ENCODE assay signal across 19 mouse cellular contexts in genomic region chr19:23987291-23987690, GRCm38 (mm10). TPM values are rescaled to one million over a fixed set of nuclear protein-coding genes. Genes with fewer than 3 reads are reported as not detected.
DNase-seq lines count a peak whose midpoint lies in the region; ATAC-seq and TF ChIP-seq lines count a peak whose summit lies in the region.
"Had no signal": no experiment of that assay in that cellular context is flagged by ENCODE, and none has a peak within 500 bp of the region (broad histone marks: within the 10 kb centered on the region; RNA-seq: fewer than 3 reads in every experiment).

No protein-coding gene starts in this region.

- no peak; the same call in 1 of the 2 replicates for TF ChIP-seq EP300 in lung, postnatal 0 days (IDR thresholded peaks at IDR 0.05)

- no peak for TF ChIP-seq CTCF in lung, postnatal 0 days (IDR thresholded peaks at IDR 0.05)
- no peak for TF ChIP-seq CTCF in lung, adult 2 months (IDR thresholded peaks at IDR 0.05; ENCODE audit: insufficient read depth, low read length)
- TF ChIP-seq CTCF in Patski (IDR thresholded peaks at IDR 0.05), result peak; percentile 41

- 36% methylated on average over 2 of the region's 2 CpGs for WGBS in lung, postnatal 0 days
- WGBS in lung, adult 2 months, result 28% methylated on average over 2 of the region's 2 CpGs
- 25% methylated on average over 2 of the region's 2 CpGs for WGBS in heart, embryonic 13.5 days

- H3K4me3 ChIP-seq in lung, postnatal 0 days (ENCODE audit: low read depth, low read length), result no peak overlapping the region
- no peak overlapping the region for H3K4me3 ChIP-seq in lung, adult 2 months (replicated peaks; ENCODE audit: extremely low read depth, low read depth, low read length)
- no peak overlapping the region for H3K4me3 ChIP-seq in heart, embryonic 13.5 days
- H3K4me3 ChIP-seq: embryonic facial prominence, embryonic 10.5 days; liver, embryonic 12.5 days; lung, embryonic 15.5 days had no signal

- H3K9me3 ChIP-seq in lung, postnatal 0 days (ENCODE audit: low read length), result no peaks in the 10 kb centered on the region
- no peaks in the 10 kb centered on the region for H3K9me3 ChIP-seq in heart, embryonic 13.5 days
- H3K9me3 ChIP-seq: embryonic facial prominence, embryonic 10.5 days; liver, embryonic 12.5 days; lung, embryonic 15.5 days had no signal

- H3K27ac ChIP-seq in lung, postnatal 0 days (ENCODE audit: low read length), result no peak overlapping the region
- H3K27ac ChIP-seq in heart, embryonic 13.5 days (replicated peaks), result peak overlapping the region; percentile 34
- H3K27ac ChIP-seq: embryonic facial prominence, embryonic 10.5 days; kidney, postnatal 0 days; liver, embryonic 12.5 days; lung, embryonic 15.5 days had no signal

- no peaks in the 10 kb centered on the region for H3K4me1 ChIP-seq in lung, postnatal 0 days (ENCODE audit: insufficient read depth, low read depth, low read length)
- peaks cover 5% of the 10 kb centered on the region; the same call in 1 of the 2 replicates for H3K4me1 ChIP-seq in lung, adult 2 months (ENCODE audit: control insufficient read depth, insufficient read depth, low read length)
- H3K4me1 ChIP-seq in heart, embryonic 13.5 days, result peaks cover 37% of the 10 kb centered on the region
- H3K4me1 ChIP-seq: embryonic facial prominence, embryonic 10.5 days; liver, embryonic 12.5 days; lung, embryonic 15.5 days had no signal

- no peaks in the 10 kb centered on the region for H3K36me3 ChIP-seq in lung, postnatal 0 days (ENCODE audit: insufficient read depth, low read length)
- H3K36me3 ChIP-seq in heart, embryonic 13.5 days, result peaks cover 37% of the 10 kb centered on the region
- H3K36me3 ChIP-seq: embryonic facial prominence, embryonic 10.5 days; liver, embryonic 12.5 days; lung, embryonic 15.5 days had no signal

- no peak overlapping the region for H3K9ac ChIP-seq in lung, postnatal 0 days (replicated peaks; ENCODE audit: low read depth)
- H3K9ac ChIP-seq in heart, embryonic 13.5 days, result no peak overlapping the region
- H3K9ac ChIP-seq: forebrain, postnatal 0 days; liver, embryonic 12.5 days; lung, embryonic 15.5 days had no signal

- peak; percentile 85 for ATAC-seq in lung, postnatal 0 days
- peak; percentile 100 for ATAC-seq in Patski
- no peak for ATAC-seq in heart, embryonic 13.5 days (ENCODE audit: extremely low read depth, insufficient number of reproducible peaks, low FRiP score, low TSS enrichment)
- ATAC-seq: forebrain, postnatal 0 days; inflammation-experienced regulatory T-cells, adult 6 months; liver, embryonic 12.5 days; midbrain, embryonic 16.5 days had no signal

- TF ChIP-seq POLR2A in lung, adult 2 months (IDR thresholded peaks at IDR 0.05; ENCODE audit: borderline replicate concordance, extremely low read depth, low read depth, low read length), result no peak

- no peak overlapping the region for H3K4me2 ChIP-seq in lung, postnatal 0 days (replicated peaks; ENCODE audit: low read depth, low read length)
- H3K4me2 ChIP-seq in heart, embryonic 13.5 days, result no peak overlapping the region
- H3K4me2 ChIP-seq: liver, embryonic 12.5 days; lung, embryonic 15.5 days had no signal

- POLR2A ChIA-PET in Patski (lab: Charles Lee), result interaction anchor here (0.7 kb wide), 2 partner anchors 91 to 98 kb away, joined by 9 to 10 read pairs; no protein-coding TSS in a partner anchor

- intact Hi-C loops in left cerebral cortex, postnatal 25 days (cut with DNase I), result no loop called here

- peak; percentile 70 for DNase-seq in lung, postnatal 0 days (ENCODE audit: low spot score)
- no peak for DNase-seq in lung, adult 2 months
- DNase-seq in Patski (ENCODE audit: low read depth, low spot score), result peak; percentile 91
- DNase-seq in left cerebral cortex, postnatal 25 days (ENCODE audit: low spot score in 2 of 2), result no peak
- DNase-seq in thymus, postnatal 10 days (ENCODE audit: low spot score in 2 of 2), result no peak
- DNase-seq in kidney, adult 18-20 months, result no peak
- DNase-seq: adrenal gland, postnatal 14 days; cerebellum, adult 18-20 months; cerebellum, postnatal 36 days; forebrain, postnatal 0 days; gastrocnemius, postnatal 10 days had no signal

- in situ Hi-C loops in Patski (cut with MboI; ENCODE audit: low pct_unique_long_range_greater_than_20kb), result no loop called here

- CTCF ChIA-PET in Patski (lab: Charles Lee), result interaction anchor here (1.0 to 1.8 kb wide), 6 partner anchors 9 to 31 kb away, joined by 3 to 6 read pairs (median 4); no protein-coding TSS in a partner anchor

- H3K27me3 ChIP-seq in lung, postnatal 0 days (replicated peaks; ENCODE audit: insufficient read depth, low read length), result no peaks in the 10 kb centered on the region
- no peaks in the 10 kb centered on the region for H3K27me3 ChIP-seq in Patski
- no peaks in the 10 kb centered on the region for H3K27me3 ChIP-seq in heart, embryonic 13.5 days (replicated peaks)
- H3K27me3 ChIP-seq: liver, embryonic 12.5 days; lung, embryonic 15.5 days had no signal

RNA-seq across cellular contexts. Expression of gene Fam189a2, which starts 43.5 kb away (rescaled TPM):
- polyA plus RNA-seq in lung, postnatal 0 days (2015; fragmentation: Nextera tagmentation; extraction: Ambion mirVana), result 22.6 and 26.2 TPM in 2 replicates
- polyA plus RNA-seq in lung, adult 2 months (2012; rRNA removed), result 106 and 145 TPM in 2 replicates
- 2.3 TPM for polyA plus RNA-seq in Patski (2021)
- polyA plus RNA-seq in heart, embryonic 13.5 days (2015; fragmentation: Nextera tagmentation; extraction: Ambion mirVana), result 4.1 and 5.4 TPM in 2 replicates
- total RNA-seq in left cerebral cortex, postnatal 25 days (2021), result 10 to 100 TPM; 10.2 to 11.5 TPM
- total RNA-seq: megakaryocyte-erythroid progenitor cell, adult 5-6 weeks had no signal
- polyA plus RNA-seq: inflammation-experienced regulatory T-cells, adult 6 months had no signal

Comparison
In these comparisons a context has a peak if more than half of its experiments do, and no peak if none do; other contexts are left out.
1. DNase-seq: peak in lung, postnatal 0 days (single experiment) and Patski (single experiment); none in lung, adult 2 months (single experiment), left cerebral cortex, postnatal 25 days (0 of 2), thymus, postnatal 10 days (0 of 2) and kidney, adult 18-20 months (single experiment).